Mouse (Mus musculus) intestine, embryonic 14.5 days (tissue): ENCODE results near the gene Trio. TPM values are rescaled to one million over a fixed set of nuclear protein-coding genes. Genes with fewer than 3 reads are reported as not detected.

Source experiments
- ATAC-seq: fragments of 200-750 bp; cut with Nextera tagmentation; replicated peaks from 2 replicates; pipeline ENCODE4 v1.8.0; 2017; ENCODE audit warnings: low read depth, moderate number of reproducible peaks, moderate TSS enrichment, moderate library complexity; ENCODE audit not compliant: low FRiP score, low TSS enrichment
- DNase-seq: peaks from one replicate; pipeline ENCODE4 v3.0.0-alpha.2; 2018; ENCODE audit warnings: low spot score
- H3K27ac ChIP-seq: fragments of 300-500 bp; sonication (generic); 2 replicates; pipeline ENCODE4 v1.5.1; 2014; ENCODE audit warnings: low read depth, mild to moderate bottlenecking, control low read depth
- H3K27me3 ChIP-seq: fragments of 300-500 bp; sonication (generic); replicated peaks from 2 replicates; pipeline ENCODE4 v1.6.1; 2014; ENCODE audit warnings: low read length, control low read depth; ENCODE audit not compliant: control insufficient read depth, insufficient read depth
- H3K36me3 ChIP-seq: fragments of 300-500 bp; sonication (generic); 2 replicates; pipeline ENCODE4 v1.6.1; 2014; ENCODE audit warnings: low read length, control low read depth; ENCODE audit not compliant: control insufficient read depth, insufficient read depth
- H3K4me1 ChIP-seq: fragments of 300-500 bp; sonication (generic); replicated peaks from 2 replicates; pipeline ENCODE4 v1.6.1; 2014; ENCODE audit warnings: low read length, control low read depth, mixed read lengths; ENCODE audit not compliant: control insufficient read depth, insufficient read depth
- H3K4me2 ChIP-seq: fragments of 300-500 bp; sonication (generic); 2 replicates; pipeline ENCODE4 v1.6.1; 2014; ENCODE audit warnings: low read length
- H3K4me3 ChIP-seq: fragments of 300-500 bp; sonication (generic); 2 replicates; pipeline ENCODE4 v1.5.1; 2014; ENCODE audit warnings: low read depth, low read length, control low read depth, mixed read lengths
- H3K9ac ChIP-seq: fragments of 300-500 bp; sonication (generic); 2 replicates; pipeline ENCODE4 v1.6.1; 2014; ENCODE audit warnings: mild to moderate bottlenecking, low read length
- H3K9me3 ChIP-seq: fragments of 300-500 bp; sonication (generic); 2 replicates; pipeline ENCODE4 v1.6.1; 2016; ENCODE audit warnings: low read length, control low read depth; ENCODE audit not compliant: control insufficient read depth
- WGBS: fragments of 180-500 bp; shearing (Covaris S2); extraction: QIAGEN DNeasy Blood & Tissue Kit; methylation state at CpG from one replicate; pipeline ENCODE4 v1.1.7; 2014; 5-methylcytosine and 5-hydroxymethylcytosine counted together
- polyA plus RNA-seq: library from polyadenylated mRNA; unstranded; fragments of >200 nt; fragmentation: Nextera tagmentation; extraction: Ambion mirVana; gene quantifications from 2 replicates; pipeline ENCODE4 v1.2.1, GENCODE M21; 2014

Trio gene
- polyA plus RNA-seq, 1 experiment from 2014 or later = 34.7 TPM

- Histone ChIP-seq H3K27ac (no peak overlapping the region), H3K4me1 (no peaks in the 10 kb centered on the region), H3K27me3 (no peaks in the 10 kb centered on the region), H3K4me3 (no peak overlapping the region), H3K36me3 (no peaks in the 10 kb centered on the region), H3K9ac (no peak overlapping the region), H3K4me2 (no peak overlapping the region), H3K9me3 (no peaks in the 10 kb centered on the region)
- ATAC-seq (no peak), DNase-seq (no peak)
- WGBS = 30% methylated on average over 1 of the region's 1 CpGs
These were observed 39.1 kb upstream of the Trio start for GRCm38 (mm10) chr15:28064733-28065088.

- no peak for ATAC-seq
- H3K27ac ChIP-seq = no peak overlapping the region
- WGBS = 73% methylated on average over 13 of the region's 13 CpGs
These were observed 38.6 kb upstream of the Trio start for GRCm38 (mm10) chr15:28064081-28064732.

GRCm38 (mm10) chr15:28063466-28063865, 37.8 kb upstream of the Trio start:
- 95% methylated on average over 2 of the region's 2 CpGs for WGBS
- no peaks in the 10 kb centered on the region for H3K9me3 ChIP-seq

More at GRCm38 (mm10) chr15:28064081-28064732, 38.6 kb upstream of the Trio start:
- no peaks in the 10 kb centered on the region for H3K36me3 ChIP-seq
- H3K27me3 ChIP-seq = no peaks in the 10 kb centered on the region
- H3K4me3 ChIP-seq = no peak overlapping the region
- no peak for DNase-seq
- H3K9ac ChIP-seq = no peak overlapping the region
- no peak overlapping the region for H3K4me2 ChIP-seq
- no peaks in the 10 kb centered on the region for H3K4me1 ChIP-seq
- H3K9me3 ChIP-seq = no peaks in the 10 kb centered on the region

GRCm38 (mm10) chr15:28062016-28062415, 36.4 kb upstream of the Trio start:
- 95% methylated on average over 3 of the region's 3 CpGs for WGBS
- no peaks in the 10 kb centered on the region for H3K27me3 ChIP-seq

More at GRCm38 (mm10) chr15:28063466-28063865, 37.8 kb upstream of the Trio start:
- ATAC-seq (no peak), DNase-seq (no peak)
- Histone ChIP-seq H3K36me3 (no peaks in the 10 kb centered on the region), H3K27ac (no peak overlapping the region), H3K27me3 (no peaks in the 10 kb centered on the region), H3K4me3 (no peak overlapping the region), H3K4me2 (no peak overlapping the region), H3K4me1 (no peaks in the 10 kb centered on the region), H3K9ac (no peak overlapping the region)

GRCm38 (mm10) chr15:28060977-28061376, 35.3 kb upstream of the Trio start:
- Histone ChIP-seq H3K27ac (no peak overlapping the region), H3K4me3 (no peak overlapping the region), H3K36me3 (no peaks in the 10 kb centered on the region), H3K4me2 (no peak overlapping the region), H3K9ac (no peak overlapping the region), H3K27me3 (no peaks in the 10 kb centered on the region), H3K9me3 (no peaks in the 10 kb centered on the region), H3K4me1 (no peaks in the 10 kb centered on the region)
- DNase-seq = no peak
- WGBS = 86% methylated on average over 5 of the region's 5 CpGs
- ATAC-seq = no peak

More at GRCm38 (mm10) chr15:28062016-28062415, 36.4 kb upstream of the Trio start:
- Histone ChIP-seq H3K27ac (no peak overlapping the region), H3K36me3 (no peaks in the 10 kb centered on the region), H3K4me3 (no peak overlapping the region), H3K9me3 (no peaks in the 10 kb centered on the region), H3K9ac (no peak overlapping the region), H3K4me2 (no peak overlapping the region), H3K4me1 (no peaks in the 10 kb centered on the region)
- DNase-seq (no peak), ATAC-seq (no peak)

GRCm38 (mm10) chr15:28060423-28060822, 34.8 kb upstream of the Trio start:
- Histone ChIP-seq H3K9me3 (no peaks in the 10 kb centered on the region), H3K4me1 (no peaks in the 10 kb centered on the region), H3K9ac (no peak overlapping the region), H3K27ac (no peak overlapping the region), H3K27me3 (no peaks in the 10 kb centered on the region), H3K36me3 (no peaks in the 10 kb centered on the region), H3K4me2 (no peak overlapping the region), H3K4me3 (no peak overlapping the region)
- WGBS = 63% methylated on average over 6 of the region's 6 CpGs
- DNase-seq = no peak
- ATAC-seq = no peak

GRCm38 (mm10) chr15:28057545-28057944, 31.9 kb upstream of the Trio start:
- H3K4me1 ChIP-seq = no peaks in the 10 kb centered on the region
- no peaks in the 10 kb centered on the region for H3K27me3 ChIP-seq
- H3K9ac ChIP-seq = no peak overlapping the region
- no peak overlapping the region for H3K4me3 ChIP-seq
- DNase-seq (no peak), ATAC-seq (no peak)
- no peak overlapping the region for H3K27ac ChIP-seq
- no peaks in the 10 kb centered on the region for H3K9me3 ChIP-seq
- 55% methylated on average over 5 of the region's 5 CpGs for WGBS
- no peak overlapping the region for H3K4me2 ChIP-seq
- H3K36me3 ChIP-seq = no peaks in the 10 kb centered on the region

- WGBS = 88% methylated on average over 1 of the region's 1 CpGs
- H3K27me3 ChIP-seq = no peaks in the 10 kb centered on the region
These were observed 29.1 kb upstream of the Trio start for GRCm38 (mm10) chr15:28054731-28055130.

GRCm38 (mm10) chr15:28054111-28054510, 28.5 kb upstream of the Trio start:
- WGBS = 33% methylated on average over 1 of the region's 1 CpGs
- Histone ChIP-seq H3K27ac (no peak overlapping the region), H3K4me1 (no peaks in the 10 kb centered on the region), H3K9ac (no peak overlapping the region), H3K4me2 (no peak overlapping the region), H3K9me3 (no peaks in the 10 kb centered on the region), H3K4me3 (no peak overlapping the region), H3K36me3 (no peaks in the 10 kb centered on the region), H3K27me3 (no peaks in the 10 kb centered on the region)
- DNase-seq = no peak
- ATAC-seq = no peak

More at GRCm38 (mm10) chr15:28054731-28055130, 29.1 kb upstream of the Trio start:
- Histone ChIP-seq H3K36me3 (no peaks in the 10 kb centered on the region), H3K27ac (no peak overlapping the region), H3K4me1 (no peaks in the 10 kb centered on the region), H3K9me3 (no peaks in the 10 kb centered on the region), H3K4me3 (no peak overlapping the region), H3K4me2 (no peak overlapping the region), H3K9ac (no peak overlapping the region)
- ATAC-seq (no peak), DNase-seq (no peak)
